Mouse (Mus musculus) urinary bladder, adult 18-20 months (tissue): Measurements from ENCODE around the gene Fat1.

Experiments
- DNase-seq, 2 experiments: peaks; one replicate each; pipeline ENCODE4 v3.0.0; 2022; ENCODE audit warnings: low spot score in 2 of 2, mixed read lengths in 2 of 2

The Fat1 gene

GRCm38 (mm10) chr8:45002686-45003085, 67.4 kb downstream of the Fat1 start:
- DNase-seq: no peak

GRCm38 (mm10) chr8:45004021-45004420, 68.8 kb downstream of the Fat1 start:
- DNase-seq: no peak

- peak in 1 of 2 experiments; percentile 51 for DNase-seq
Measured at GRCm38 (mm10) chr8:45010685-45011084, 75.4 kb downstream of the Fat1 start.

- DNase-seq: no peak
Measured at GRCm38 (mm10) chr8:45011774-45012173, 76.5 kb downstream of the Fat1 start.

GRCm38 (mm10) chr8:45013852-45014251, 78.6 kb downstream of the Fat1 start:
- no peak for DNase-seq

- no peak for DNase-seq
Measured at GRCm38 (mm10) chr8:45014498-45015067, 79.3 kb downstream of the Fat1 start.

GRCm38 (mm10) chr8:45015876-45016275, 80.6 kb downstream of the Fat1 start:
- DNase-seq: no peak

- no peak for DNase-seq
Measured at GRCm38 (mm10) chr8:45019241-45019640, 84.0 kb downstream of the Fat1 start.

GRCm38 (mm10) chr8:45021171-45021570, 85.9 kb downstream of the Fat1 start:
- no peak for DNase-seq

GRCm38 (mm10) chr8:45021911-45022665, 86.8 kb downstream of the Fat1 start:
- DNase-seq: no peak

GRCm38 (mm10) chr8:45028081-45028497, 92.8 kb downstream of the Fat1 start:
- DNase-seq: no peak

- no peak for DNase-seq
Measured at GRCm38 (mm10) chr8:45038350-45038749, 103.1 kb downstream of the Fat1 start.

- no peak for DNase-seq
Measured at GRCm38 (mm10) chr8:45044160-45044559, 108.9 kb downstream of the Fat1 start.

- DNase-seq: no peak
Measured at GRCm38 (mm10) chr8:45050451-45050850, 115.2 kb downstream of the Fat1 start.

- DNase-seq: no peak
Measured at GRCm38 (mm10) chr8:45051236-45051635, 116.0 kb downstream of the Fat1 start.

- no peak for DNase-seq
Measured at GRCm38 (mm10) chr8:45052205-45052604, 117.0 kb downstream of the Fat1 start.

- no peak for DNase-seq
Measured at GRCm38 (mm10) chr8:45052618-45053017, 117.4 kb downstream of the Fat1 start.

GRCm38 (mm10) chr8:45055500-45055899, 120.3 kb downstream of the Fat1 start:
- DNase-seq: no peak

GRCm38 (mm10) chr8:45056810-45057209, 121.6 kb downstream of the Fat1 start:
- DNase-seq: no peak

- no peak for DNase-seq
Measured at GRCm38 (mm10) chr8:45060083-45060482, 124.8 kb downstream of the Fat1 start.

- DNase-seq: no peak
Measured at GRCm38 (mm10) chr8:45062311-45062710, 127.1 kb downstream of the Fat1 start.

GRCm38 (mm10) chr8:45062982-45063924, 128.0 kb downstream of the Fat1 start:
- peak in 1 of 2 experiments; percentile 8 for DNase-seq
